Mouse (Mus musculus): ENCODE results near the gene Fanca. TPM values are rescaled to one million over a fixed set of nuclear protein-coding genes. Genes with fewer than 3 reads are reported as not detected.

Fanca gene
- total and polyA plus RNA-seq, 3 experiments = 3.9 to 6.2 (median 5.3) TPM

- TF ChIP-seq EP300 (IDR thresholded peaks at IDR 0.05; ENCODE audit: insufficient read depth, low read depth, low read length) (no peak), POLR2A (IDR thresholded peaks at IDR 0.05; ENCODE audit: insufficient read depth, low read depth, low read length) (no peak), CTCF (IDR thresholded peaks at IDR 0.05) (no peak)
- no peaks in the 10 kb centered on the region for H3K4me1 ChIP-seq (ENCODE audit: control insufficient read depth, insufficient read depth, low read length)
- no peaks in the 10 kb centered on the region for H3K79me2 ChIP-seq (replicated peaks; ENCODE audit: control insufficient read depth, insufficient read depth, low read length)
- no peak overlapping the region for H3K9ac ChIP-seq (ENCODE audit: low read depth, low read length)
- H3K4me3 ChIP-seq = no peak overlapping the region
- no peak for DNase-seq
- no peaks in the 10 kb centered on the region for H3K36me3 ChIP-seq (ENCODE audit: control insufficient read depth, insufficient read depth, low read length)
- intact Hi-C loops (cut with DNase I) = no loop called here
- no peaks in the 10 kb centered on the region; the same call in 1 of the 2 replicates for H3K27me3 ChIP-seq (ENCODE audit: control insufficient read depth, insufficient read depth, low read length)
- WGBS = 41% methylated on average over 8 of the region's 8 CpGs
- no peak overlapping the region for H3K27ac ChIP-seq
Observed at GRCm38 (mm10) chr8:123342253-123342652, 23.9 kb upstream of the Fanca start.

GRCm38 (mm10) chr8:123341040-123342015, 23.0 kb upstream of the Fanca start:
- Histone ChIP-seq H3K36me3 (ENCODE audit: control insufficient read depth, insufficient read depth, low read length) (no peaks in the 10 kb centered on the region), H3K4me3 (no peak overlapping the region), H3K4me1 (ENCODE audit: control insufficient read depth, insufficient read depth, low read length) (no peaks in the 10 kb centered on the region), H3K9ac (ENCODE audit: low read depth, low read length) (no peak overlapping the region), H3K27ac (no peak overlapping the region), H3K79me2 (replicated peaks; ENCODE audit: control insufficient read depth, insufficient read depth, low read length) (no peaks in the 10 kb centered on the region), H3K27me3 (ENCODE audit: control insufficient read depth, insufficient read depth, low read length) (no peaks in the 10 kb centered on the region; the same call in 1 of the 2 replicates)
- no peak for TF ChIP-seq CTCF (IDR thresholded peaks at IDR 0.05)
- TF ChIP-seq POLR2A (IDR thresholded peaks at IDR 0.05; ENCODE audit: insufficient read depth, low read depth, low read length) = no peak
- intact Hi-C loops (cut with DNase I) = no loop called here
- no peak for DNase-seq
- whole genome bisulfite sequencing = 70% methylated on average over 27 of the region's 27 CpGs

- TF ChIP-seq EP300 (IDR thresholded peaks at IDR 0.05; ENCODE audit: insufficient read depth, low read depth, low read length) = no peak
- TF ChIP-seq CTCF (IDR thresholded peaks at IDR 0.05) = peak; percentile 34; the same call in 1 of the 2 replicates
- TF ChIP-seq POLR2A (IDR thresholded peaks at IDR 0.05; ENCODE audit: insufficient read depth, low read depth, low read length) = no peak
- no peaks in the 10 kb centered on the region for H3K4me1 ChIP-seq (ENCODE audit: control insufficient read depth, insufficient read depth, low read length)
- intact Hi-C loops (cut with DNase I) = no loop called here
- no peak for DNase-seq
- no peak overlapping the region for H3K9ac ChIP-seq (ENCODE audit: low read depth, low read length)
- H3K27me3 ChIP-seq (ENCODE audit: control insufficient read depth, insufficient read depth, low read length) = no peaks in the 10 kb centered on the region; the same call in 1 of the 2 replicates
- no peak overlapping the region for H3K4me3 ChIP-seq
- no peaks in the 10 kb centered on the region for H3K36me3 ChIP-seq (ENCODE audit: control insufficient read depth, insufficient read depth, low read length)
- H3K27ac ChIP-seq = no peak overlapping the region
- H3K79me2 ChIP-seq (replicated peaks; ENCODE audit: control insufficient read depth, insufficient read depth, low read length) = no peaks in the 10 kb centered on the region
- WGBS = 96% methylated on average over 4 of the region's 4 CpGs
Observed at GRCm38 (mm10) chr8:123340071-123340470, 21.7 kb upstream of the Fanca start.

GRCm38 (mm10) chr8:123337475-123337874, 19.1 kb upstream of the Fanca start:
- intact Hi-C loops (cut with DNase I) = no loop called here
- 85% methylated on average over 3 of the region's 3 CpGs for WGBS
- H3K9ac ChIP-seq (ENCODE audit: low read depth, low read length) = no peak overlapping the region
- DNase-seq = no peak
- no peak overlapping the region for H3K27ac ChIP-seq
- no peaks in the 10 kb centered on the region for H3K36me3 ChIP-seq (ENCODE audit: control insufficient read depth, insufficient read depth, low read length)
- H3K4me1 ChIP-seq (ENCODE audit: control insufficient read depth, insufficient read depth, low read length) = no peaks in the 10 kb centered on the region
- H3K27me3 ChIP-seq (ENCODE audit: control insufficient read depth, insufficient read depth, low read length) = peaks cover 3% of the 10 kb centered on the region
- H3K4me3 ChIP-seq = no peak overlapping the region
- no peaks in the 10 kb centered on the region for H3K79me2 ChIP-seq (replicated peaks; ENCODE audit: control insufficient read depth, insufficient read depth, low read length)
- no peak for TF ChIP-seq POLR2A (IDR thresholded peaks at IDR 0.05; ENCODE audit: insufficient read depth, low read depth, low read length)
- TF ChIP-seq EP300 (IDR thresholded peaks at IDR 0.05; ENCODE audit: insufficient read depth, low read depth, low read length) = no peak
- TF ChIP-seq CTCF (IDR thresholded peaks at IDR 0.05) = no peak

GRCm38 (mm10) chr8:123334467-123334866, 16.1 kb upstream of the Fanca start:
- Histone ChIP-seq H3K79me2 (replicated peaks; ENCODE audit: control insufficient read depth, insufficient read depth, low read length) (no peaks in the 10 kb centered on the region), H3K27ac (no peak overlapping the region), H3K36me3 (ENCODE audit: control insufficient read depth, insufficient read depth, low read length) (no peaks in the 10 kb centered on the region), H3K4me1 (ENCODE audit: control insufficient read depth, insufficient read depth, low read length) (no peaks in the 10 kb centered on the region), H3K9ac (ENCODE audit: low read depth, low read length) (no peak overlapping the region), H3K4me3 (no peak overlapping the region), H3K27me3 (ENCODE audit: control insufficient read depth, insufficient read depth, low read length) (peaks cover 3% of the 10 kb centered on the region)
- WGBS = 9% methylated on average over 1 of the region's 1 CpGs
- intact Hi-C loops (cut with DNase I) = no loop called here
- no peak for DNase-seq
- TF ChIP-seq POLR2A (IDR thresholded peaks at IDR 0.05; ENCODE audit: insufficient read depth, low read depth, low read length) (no peak), CTCF (IDR thresholded peaks at IDR 0.05) (no peak), EP300 (IDR thresholded peaks at IDR 0.05; ENCODE audit: insufficient read depth, low read depth, low read length) (no peak)

GRCm38 (mm10) chr8:123333864-123334263, 15.5 kb upstream of the Fanca start:
- Histone ChIP-seq H3K4me1 (ENCODE audit: control insufficient read depth, insufficient read depth, low read length) (no peaks in the 10 kb centered on the region), H3K27me3 (ENCODE audit: control insufficient read depth, insufficient read depth, low read length) (peaks cover 3% of the 10 kb centered on the region), H3K79me2 (replicated peaks; ENCODE audit: control insufficient read depth, insufficient read depth, low read length) (no peaks in the 10 kb centered on the region), H3K4me3 (no peak overlapping the region), H3K36me3 (ENCODE audit: control insufficient read depth, insufficient read depth, low read length) (no peaks in the 10 kb centered on the region), H3K9ac (ENCODE audit: low read depth, low read length) (no peak overlapping the region), H3K27ac (no peak overlapping the region)
- no peak for DNase-seq
- intact Hi-C loops (cut with DNase I) = no loop called here
- TF ChIP-seq POLR2A (IDR thresholded peaks at IDR 0.05; ENCODE audit: insufficient read depth, low read depth, low read length) = no peak
- no peak for TF ChIP-seq CTCF (IDR thresholded peaks at IDR 0.05)
- TF ChIP-seq EP300 (IDR thresholded peaks at IDR 0.05; ENCODE audit: insufficient read depth, low read depth, low read length) = no peak
- 8% methylated on average over 7 of the region's 7 CpGs for WGBS

Measured in heart, adult 2 months (tissue).